Mouse (Mus musculus): ENCODE results near the gene Car2. TPM values are rescaled to one million over a fixed set of nuclear protein-coding genes. Genes with fewer than 3 reads are reported as not detected.

Car2 gene
- polyA plus RNA-seq, 1 experiment from 2014 or later = 358 TPM

DNA sequence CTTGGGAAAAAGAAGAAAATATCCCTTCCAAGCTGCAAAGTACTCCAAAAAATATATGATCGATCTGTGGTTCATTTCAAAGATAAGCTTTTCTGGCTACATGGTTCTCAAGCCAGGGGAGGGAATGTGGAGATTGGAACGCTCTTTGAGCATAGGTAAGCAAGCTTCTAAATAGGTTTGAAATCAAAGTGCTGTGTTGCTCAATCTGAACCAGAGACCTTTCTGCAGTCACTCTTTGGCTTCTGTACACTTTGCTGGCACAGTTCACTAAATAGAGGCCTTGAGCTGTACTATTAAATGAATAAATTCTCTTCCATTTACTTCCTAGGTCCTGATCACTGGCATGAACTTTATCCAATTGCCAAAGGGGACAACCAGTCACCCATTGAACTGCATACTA is 22.2 kb upstream of the Car2 start:
- Histone ChIP-seq H3K27ac (ENCODE audit: low read length) (no peak overlapping the region), H3K36me3 (ENCODE audit: insufficient read depth, low read length) (no peaks in the 10 kb centered on the region), H3K9me3 (ENCODE audit: low read length) (no peaks in the 10 kb centered on the region), H3K9ac (replicated peaks; ENCODE audit: low read depth) (no peak overlapping the region), H3K27me3 (replicated peaks; ENCODE audit: insufficient read depth, low read length) (no peaks in the 10 kb centered on the region), H3K4me3 (ENCODE audit: low read depth, low read length) (no peak overlapping the region), H3K4me2 (replicated peaks; ENCODE audit: low read depth, low read length) (no peak overlapping the region), H3K4me1 (ENCODE audit: insufficient read depth, low read depth, low read length) (no peaks in the 10 kb centered on the region; the same call in 1 of the 2 replicates)
- TF ChIP-seq EP300 (IDR thresholded peaks at IDR 0.05) (no peak), CTCF (IDR thresholded peaks at IDR 0.05) (no peak)
- ATAC-seq (no peak), DNase-seq (ENCODE audit: low spot score) (no peak)
- WGBS = 80% methylated on average over 2 of the region's 2 CpGs

DNA sequence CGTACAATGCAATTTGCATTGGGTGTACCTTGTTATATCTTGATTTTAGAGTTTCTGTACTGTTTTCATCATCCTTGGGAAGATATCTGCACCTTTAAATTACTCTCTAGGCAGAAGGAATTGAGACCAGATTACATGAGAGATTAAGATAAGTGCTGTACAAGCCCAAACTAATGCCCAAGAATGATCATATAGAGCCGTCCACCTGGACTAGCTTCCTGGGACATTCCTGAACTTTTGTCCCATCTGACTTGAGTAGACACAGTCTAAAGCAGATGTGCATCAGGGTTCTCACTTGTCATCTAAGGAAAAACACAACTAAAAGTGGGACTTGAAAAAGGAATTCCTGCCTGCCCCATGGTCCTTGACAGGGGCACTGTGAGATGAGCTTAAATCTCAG is 20.1 kb upstream of the Car2 start:
- no peaks in the 10 kb centered on the region for H3K27me3 ChIP-seq (replicated peaks; ENCODE audit: insufficient read depth, low read length)
- H3K27ac ChIP-seq (ENCODE audit: low read length) = no peak overlapping the region
- 78% methylated on average over 2 of the region's 2 CpGs for WGBS
- no peak overlapping the region for H3K4me3 ChIP-seq (ENCODE audit: low read depth, low read length)
- no peak overlapping the region for H3K9ac ChIP-seq (replicated peaks; ENCODE audit: low read depth)
- H3K36me3 ChIP-seq (ENCODE audit: insufficient read depth, low read length) = no peaks in the 10 kb centered on the region
- no peak for ATAC-seq
- no peaks in the 10 kb centered on the region; the same call in 1 of the 2 replicates for H3K4me1 ChIP-seq (ENCODE audit: insufficient read depth, low read depth, low read length)
- no peak for DNase-seq (ENCODE audit: low spot score)
- no peaks in the 10 kb centered on the region for H3K9me3 ChIP-seq (ENCODE audit: low read length)
- no peak overlapping the region for H3K4me2 ChIP-seq (replicated peaks; ENCODE audit: low read depth, low read length)
- TF ChIP-seq EP300 (IDR thresholded peaks at IDR 0.05) (no peak), CTCF (IDR thresholded peaks at IDR 0.05) (no peak)

GRCm38 (mm10) chr3:14869779-14870178 is 16.3 kb upstream of the Car2 start:
- Histone ChIP-seq H3K4me1 (ENCODE audit: insufficient read depth, low read depth, low read length) (no peaks in the 10 kb centered on the region), H3K36me3 (ENCODE audit: insufficient read depth, low read length) (no peaks in the 10 kb centered on the region), H3K9me3 (ENCODE audit: low read length) (no peaks in the 10 kb centered on the region), H3K27ac (ENCODE audit: low read length) (no peak overlapping the region), H3K4me2 (replicated peaks; ENCODE audit: low read depth, low read length) (peak overlapping the region; percentile 55), H3K27me3 (replicated peaks; ENCODE audit: insufficient read depth, low read length) (no peaks in the 10 kb centered on the region), H3K4me3 (ENCODE audit: low read depth, low read length) (peak overlapping the region; percentile 31), H3K9ac (replicated peaks; ENCODE audit: low read depth) (no peak overlapping the region)
- peak; percentile 83 for ATAC-seq
- no peak for TF ChIP-seq EP300 (IDR thresholded peaks at IDR 0.05)
- TF ChIP-seq CTCF (IDR thresholded peaks at IDR 0.05) = peak; percentile 89
- WGBS = 23% methylated on average over 11 of the region's 11 CpGs
- peak; percentile 92 for DNase-seq (ENCODE audit: low spot score)

DNA sequence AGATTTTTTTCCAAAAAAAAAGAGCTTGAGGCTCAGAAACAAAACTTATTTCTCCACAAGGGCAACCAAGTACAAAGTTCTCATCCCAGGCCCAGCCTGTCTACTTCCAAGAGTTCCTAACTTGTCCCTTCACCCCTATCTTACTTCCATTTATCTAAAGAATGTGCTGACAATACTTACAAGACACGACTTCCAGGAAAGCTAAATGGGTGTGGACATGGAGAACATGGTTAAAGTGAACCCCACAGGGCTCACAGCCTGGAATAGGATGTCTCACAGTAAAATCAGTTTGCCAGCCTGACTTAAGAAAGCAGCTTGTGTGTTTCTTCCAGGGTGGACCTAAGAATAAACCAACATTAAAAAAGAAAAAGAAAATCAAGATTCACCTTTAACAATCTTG is 15.5 kb upstream of the Car2 start:
- DNase-seq (ENCODE audit: low spot score) (no peak), ATAC-seq (no peak)
- no peaks in the 10 kb centered on the region for H3K36me3 ChIP-seq (ENCODE audit: insufficient read depth, low read length)
- no peak overlapping the region for H3K27ac ChIP-seq (ENCODE audit: low read length)
- no peaks in the 10 kb centered on the region for H3K27me3 ChIP-seq (replicated peaks; ENCODE audit: insufficient read depth, low read length)
- WGBS = 14% methylated on average over 1 of the region's 1 CpGs
- no peaks in the 10 kb centered on the region for H3K4me1 ChIP-seq (ENCODE audit: insufficient read depth, low read depth, low read length)
- TF ChIP-seq CTCF (IDR thresholded peaks at IDR 0.05) (no peak), EP300 (IDR thresholded peaks at IDR 0.05) (no peak)
- no peak overlapping the region for H3K4me3 ChIP-seq (ENCODE audit: low read depth, low read length)
- no peaks in the 10 kb centered on the region for H3K9me3 ChIP-seq (ENCODE audit: low read length)
- no peak overlapping the region for H3K4me2 ChIP-seq (replicated peaks; ENCODE audit: low read depth, low read length)
- H3K9ac ChIP-seq (replicated peaks; ENCODE audit: low read depth) = no peak overlapping the region

- H3K27me3 ChIP-seq (replicated peaks; ENCODE audit: insufficient read depth, low read length) = no peaks in the 10 kb centered on the region
- no peaks in the 10 kb centered on the region for H3K9me3 ChIP-seq (ENCODE audit: low read length)
- no peak overlapping the region for H3K9ac ChIP-seq (replicated peaks; ENCODE audit: low read depth)
- no peak overlapping the region for H3K27ac ChIP-seq (ENCODE audit: low read length)
- ATAC-seq (no peak), DNase-seq (ENCODE audit: low spot score) (no peak)
- H3K4me3 ChIP-seq (ENCODE audit: low read depth, low read length) = no peak overlapping the region
- WGBS = 48% methylated on average over 7 of the region's 7 CpGs
- no peaks in the 10 kb centered on the region for H3K4me1 ChIP-seq (ENCODE audit: insufficient read depth, low read depth, low read length)
- H3K4me2 ChIP-seq (replicated peaks; ENCODE audit: low read depth, low read length) = no peak overlapping the region
- no peak for TF ChIP-seq EP300 (IDR thresholded peaks at IDR 0.05)
- TF ChIP-seq CTCF (IDR thresholded peaks at IDR 0.05) = peak; percentile 33; the same call in 1 of the 2 replicates
- H3K36me3 ChIP-seq (ENCODE audit: insufficient read depth, low read length) = no peaks in the 10 kb centered on the region
Measured at GRCm38 (mm10) chr3:14871386-14871785, 14.7 kb upstream of the Car2 start.

GRCm38 (mm10) chr3:14874402-14875040 is 11.6 kb upstream of the Car2 start:
- ATAC-seq (peak; percentile 60; the same call in 1 of the 2 replicates), DNase-seq (ENCODE audit: low spot score) (peak; percentile 87)
- H3K4me2 ChIP-seq (replicated peaks; ENCODE audit: low read depth, low read length) = 0 out of 2 replicates have a peak overlapping the region, but pooled peaks have one; percentile 20
- no peak overlapping the region for H3K27ac ChIP-seq (ENCODE audit: low read length)
- H3K9me3 ChIP-seq (ENCODE audit: low read length) = no peaks in the 10 kb centered on the region
- WGBS = 28% methylated on average over 8 of the region's 8 CpGs
- H3K4me1 ChIP-seq (ENCODE audit: insufficient read depth, low read depth, low read length) = no peaks in the 10 kb centered on the region; the same call in 1 of the 2 replicates
- TF ChIP-seq CTCF (IDR thresholded peaks at IDR 0.05) (peak; percentile 77), EP300 (IDR thresholded peaks at IDR 0.05) (peak; percentile 38)
- H3K27me3 ChIP-seq (replicated peaks; ENCODE audit: insufficient read depth, low read length) = no peaks in the 10 kb centered on the region
- H3K9ac ChIP-seq (replicated peaks; ENCODE audit: low read depth) = no peak overlapping the region
- no peak overlapping the region for H3K4me3 ChIP-seq (ENCODE audit: low read depth, low read length)
- H3K36me3 ChIP-seq (ENCODE audit: insufficient read depth, low read length) = no peaks in the 10 kb centered on the region

Measured in lung, postnatal 0 days (tissue).